Mouse (Mus musculus): Measurements from ENCODE around the gene Edn1.

DNA sequence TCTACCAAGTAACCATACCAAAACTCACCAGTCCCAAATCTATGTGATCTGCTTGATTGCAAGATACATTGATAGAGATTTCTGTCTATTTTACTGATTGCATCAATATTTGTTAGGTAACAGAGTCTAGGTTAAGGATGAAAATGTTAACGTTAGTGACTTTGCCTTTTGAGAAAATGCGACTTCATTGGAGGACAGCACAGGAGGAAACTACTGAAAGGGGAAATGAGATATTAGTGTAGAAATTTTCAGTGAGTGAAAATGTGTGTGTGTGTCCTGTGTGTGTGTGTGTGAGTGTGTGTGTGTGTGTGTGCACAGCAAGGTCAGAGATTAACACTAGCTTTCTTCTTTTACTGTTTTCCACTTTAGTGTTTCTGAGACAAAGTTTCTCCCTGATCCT is 29.8 kb downstream of the Edn1 start:
- TF ChIP-seq POLR2A (IDR thresholded peaks at IDR 0.05; ENCODE audit: low read depth, low read length) (no peak), CTCF (conservative IDR thresholded peaks at IDR 0.05; ENCODE audit: insufficient read depth, insufficient read length, low read depth, low read length) (no peak)
